Mouse (Mus musculus) liver, embryonic 14 days (tissue): ENCODE data around the gene Cox6a1. TPM values are rescaled to one million over a fixed set of nuclear protein-coding genes. Genes with fewer than 3 reads are reported as not detected.

ENCODE experiments used
- polyA plus RNA-seq: library from polyadenylated mRNA; depleted of rRNA; stranded (reverse); fragments of >200 nt; gene quantifications from 2 replicates; pipeline ENCODE4 v1.2.3, GENCODE M21; 2012; rRNA removed

Cox6a1 gene
- 656 and 682 TPM in 2 replicates for polyA plus RNA-seq

GRCm38 (mm10) chr5:115348546-115349224, at the start of gene Cox6a1:
Gene Cox6a1 (minus strand): TSS chr5:115348981.

GRCm38 (mm10) chr5:115340577-115341313, 8.0 kb downstream of the Cox6a1 start, which contains the start of the genes Gatc and Triap1:
Gene Gatc (minus strand): TSS chr5:115341178.
Gene Triap1 (plus strand): TSS chr5:115341225.

DNA sequence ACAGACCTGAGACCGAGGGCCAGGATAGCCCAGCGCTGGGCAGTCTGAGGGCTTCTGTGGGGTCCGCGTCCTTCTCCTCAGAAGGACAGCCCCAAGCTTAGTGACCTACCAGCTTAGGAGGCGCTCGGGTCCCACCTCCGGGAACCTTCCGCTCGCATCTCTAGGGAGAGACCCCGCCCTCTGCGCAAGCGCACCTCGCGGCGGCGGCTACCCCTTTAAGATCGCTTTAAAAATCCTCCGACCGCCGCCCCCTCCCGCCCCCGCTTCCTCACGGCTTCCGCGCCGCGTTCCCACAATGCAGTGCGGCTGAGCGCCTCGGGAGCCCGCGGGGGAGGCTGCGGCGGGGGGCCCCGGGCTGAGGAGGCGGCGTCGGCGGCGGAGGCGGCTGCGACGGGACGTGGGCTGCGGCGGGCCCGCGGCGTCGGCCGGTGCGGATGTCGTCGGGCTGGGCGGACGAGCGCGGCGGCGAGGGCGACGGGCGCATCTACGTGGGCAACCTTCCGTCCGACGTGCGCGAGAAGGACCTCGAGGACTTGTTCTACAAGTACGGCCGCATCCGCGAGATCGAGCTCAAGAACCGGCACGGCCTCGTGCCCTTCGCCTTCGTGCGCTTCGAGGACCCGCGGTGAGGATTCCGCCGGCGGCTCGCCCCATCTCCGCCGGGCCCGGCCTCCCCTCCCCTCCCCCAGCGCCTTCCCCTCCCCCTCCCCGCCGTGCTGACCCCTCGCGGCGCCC, 21.7 kb downstream of the Cox6a1 start, which contains the start of gene Srsf9:
TSS of gene Srsf9 (plus strand) at position 303 of the 735 bp plus-strand sequence.

GRCm38 (mm10) chr5:115300792-115301614, 47.8 kb downstream of the Cox6a1 start, which contains the start of gene Dynll1:
Gene Dynll1 (minus strand): TSS chr5:115300999.

Other genes starting within 250 kb of the Cox6a1 start
- 23.6 and 27.1 TPM in 2 replicates for gene Acads, start 229.6 kb downstream of the Cox6a1 start, polyA plus RNA-seq
- 5.9 and 7.3 TPM in 2 replicates for gene Unc119b, start 214.0 kb downstream of the Cox6a1 start, polyA plus RNA-seq
- 38.4 and 41.2 TPM in 2 replicates for gene Mlec, start 190.8 kb downstream of the Cox6a1 start, polyA plus RNA-seq
- gene Cabp1, start 154.6 kb downstream of the Cox6a1 start, polyA plus RNA-seq, result 0.29 and 0.33 TPM in 2 replicates
- gene Pop5, start 113.1 kb downstream of the Cox6a1 start, polyA plus RNA-seq, result 51.9 and 54.7 TPM in 2 replicates
- 81.8 and 101 TPM in 2 replicates for gene Rnf10, start 76.1 kb downstream of the Cox6a1 start, polyA plus RNA-seq
- 9.7 and 11.4 TPM in 2 replicates for gene Coq5, start 69.3 kb downstream of the Cox6a1 start, polyA plus RNA-seq
- gene Dynll1, start 48.0 kb downstream of the Cox6a1 start, polyA plus RNA-seq, result 146 and 153 TPM in 2 replicates
- gene Srsf9, start 21.8 kb downstream of the Cox6a1 start, polyA plus RNA-seq, result 45.5 and 47.7 TPM in 2 replicates
- gene Gatc, start 7.8 kb downstream of the Cox6a1 start, polyA plus RNA-seq, result 11.6 and 13.2 TPM in 2 replicates
- gene Triap1, start 7.8 kb downstream of the Cox6a1 start, polyA plus RNA-seq, result 16.0 and 19.0 TPM in 2 replicates
- gene Msi1, start 80.6 kb upstream of the Cox6a1 start, polyA plus RNA-seq, result 0.84 and 0.89 TPM in 2 replicates
- gene Pla2g1b, start 117.3 kb upstream of the Cox6a1 start, polyA plus RNA-seq, result not detected in 2 replicates
- gene Sirt4, start 135.7 kb upstream of the Cox6a1 start, polyA plus RNA-seq, result 8.1 and 8.3 TPM in 2 replicates
- 12.3 and 13.3 TPM in 2 replicates for gene Pxn, start 157.7 kb upstream of the Cox6a1 start, polyA plus RNA-seq
- 2,092 and 2,268 TPM in 2 replicates for gene Rplp0, start 210.5 kb upstream of the Cox6a1 start, polyA plus RNA-seq
- 9.7 and 11.0 TPM in 2 replicates for gene Gcn1l1, start 216.3 kb upstream of the Cox6a1 start, polyA plus RNA-seq